Mouse (Mus musculus) stomach, embryonic 16.5 days (tissue): ENCODE results near the gene Tmem245. TPM values are rescaled to one million over a fixed set of nuclear protein-coding genes. Genes with fewer than 3 reads are reported as not detected.
"Not testable (repeated sequence)": the region's sequence is repeated elsewhere in the genome, so short reads cannot be mapped to it uniquely, and the experiment has no call there.

Experiments used
- ATAC-seq: fragments of 200-750 bp; cut with Nextera tagmentation; 2 replicates; pipeline ENCODE4 v1.8.0; 2017; ENCODE audit warnings: moderate number of reproducible peaks, moderate TSS enrichment; ENCODE audit not compliant: insufficient read depth, low FRiP score
- H3K27ac ChIP-seq: fragments of 300-500 bp; sonication (generic); 2 replicates; pipeline ENCODE4 v1.5.1; 2014; ENCODE audit warnings: low read length
- H3K27me3 ChIP-seq: fragments of 300-500 bp; sonication (generic); 2 replicates; pipeline ENCODE4 v1.6.1; 2014; ENCODE audit warnings: low read length, control low read depth, mixed read lengths; ENCODE audit not compliant: control insufficient read depth, insufficient read depth
- H3K36me3 ChIP-seq: fragments of 300-500 bp; sonication (generic); 2 replicates; pipeline ENCODE4 v1.6.1; 2014; ENCODE audit warnings: low read length; ENCODE audit not compliant: control insufficient read depth, insufficient read depth
- H3K4me1 ChIP-seq: fragments of 300-500 bp; sonication (generic); 2 replicates; pipeline ENCODE4 v1.6.1; 2014; ENCODE audit warnings: low read length, control low read depth, mixed read lengths; ENCODE audit not compliant: control insufficient read depth, insufficient read depth
- H3K4me2 ChIP-seq: fragments of 300-500 bp; sonication (generic); 2 replicates; pipeline ENCODE4 v1.6.1; 2014; ENCODE audit warnings: low read depth, low read length, mixed read lengths
- H3K4me3 ChIP-seq: fragments of 300-500 bp; sonication (generic); replicated peaks from 2 replicates; pipeline ENCODE4 v1.5.1; 2014; ENCODE audit warnings: mild to moderate bottlenecking, low read length
- H3K9ac ChIP-seq: fragments of 300-500 bp; sonication (generic); 2 replicates; pipeline ENCODE4 v1.6.1; 2014; ENCODE audit warnings: low read length
- H3K9me3 ChIP-seq: fragments of 300-500 bp; sonication (generic); replicated peaks from 2 replicates; pipeline ENCODE4 v1.6.1; 2016; ENCODE audit warnings: low read length, control low read depth; ENCODE audit not compliant: control insufficient read depth
- WGBS: fragments of 180-500 bp; shearing (Covaris S2); extraction: QIAGEN DNeasy Blood & Tissue Kit; methylation state at CpG from one replicate; pipeline ENCODE4 v1.1.7; 2014; 5-methylcytosine and 5-hydroxymethylcytosine counted together
- polyA plus RNA-seq: library from polyadenylated mRNA; unstranded; fragments of >200 nt; fragmentation: Nextera tagmentation; extraction: Ambion mirVana; gene quantifications from 2 replicates; pipeline ENCODE4 v1.2.1, GENCODE M21; 2015

Tmem245 gene
- polyA plus RNA-seq, 1 experiment from 2014 or later, result 5.8 TPM

- H3K4me2 ChIP-seq, result no peak overlapping the region
- no peaks in the 10 kb centered on the region for H3K27me3 ChIP-seq
- no peaks in the 10 kb centered on the region for H3K4me1 ChIP-seq
- no peak for ATAC-seq
- no peak overlapping the region for H3K4me3 ChIP-seq
- peaks cover 5% of the 10 kb centered on the region; the same call in 1 of the 2 replicates for H3K36me3 ChIP-seq
- no peaks in the 10 kb centered on the region for H3K9me3 ChIP-seq
- 92% methylated on average over 3 of the region's 3 CpGs for WGBS
- no peak overlapping the region for H3K9ac ChIP-seq
- H3K27ac ChIP-seq, result no peak overlapping the region
Measured at GRCm38 (mm10) chr4:56894196-56894595, 53.0 kb downstream of the Tmem245 start.

- Histone ChIP-seq H3K4me1 (no peaks in the 10 kb centered on the region), H3K4me2 (no peak overlapping the region), H3K27me3 (no peaks in the 10 kb centered on the region), H3K9me3 (no peaks in the 10 kb centered on the region), H3K4me3 (no peak overlapping the region), H3K27ac (no peak overlapping the region), H3K9ac (no peak overlapping the region), H3K36me3 (no peaks in the 10 kb centered on the region; the same call in 1 of the 2 replicates)
- no peak for ATAC-seq
- WGBS, result 81% methylated on average over 6 of the region's 6 CpGs
Measured at GRCm38 (mm10) chr4:56892501-56893115, 54.6 kb downstream of the Tmem245 start.

GRCm38 (mm10) chr4:56888483-56888882 lies 58.8 kb downstream of the Tmem245 start:
- WGBS, result 77% methylated on average over 5 of the region's 5 CpGs
- Histone ChIP-seq H3K36me3 (no peaks in the 10 kb centered on the region), H3K9me3 (no peaks in the 10 kb centered on the region), H3K9ac (no peak overlapping the region), H3K27me3 (no peaks in the 10 kb centered on the region), H3K4me3 (no peak overlapping the region), H3K4me1 (no peaks in the 10 kb centered on the region), H3K4me2 (no peak overlapping the region), H3K27ac (no peak overlapping the region)
- ATAC-seq, result no peak

DNA sequence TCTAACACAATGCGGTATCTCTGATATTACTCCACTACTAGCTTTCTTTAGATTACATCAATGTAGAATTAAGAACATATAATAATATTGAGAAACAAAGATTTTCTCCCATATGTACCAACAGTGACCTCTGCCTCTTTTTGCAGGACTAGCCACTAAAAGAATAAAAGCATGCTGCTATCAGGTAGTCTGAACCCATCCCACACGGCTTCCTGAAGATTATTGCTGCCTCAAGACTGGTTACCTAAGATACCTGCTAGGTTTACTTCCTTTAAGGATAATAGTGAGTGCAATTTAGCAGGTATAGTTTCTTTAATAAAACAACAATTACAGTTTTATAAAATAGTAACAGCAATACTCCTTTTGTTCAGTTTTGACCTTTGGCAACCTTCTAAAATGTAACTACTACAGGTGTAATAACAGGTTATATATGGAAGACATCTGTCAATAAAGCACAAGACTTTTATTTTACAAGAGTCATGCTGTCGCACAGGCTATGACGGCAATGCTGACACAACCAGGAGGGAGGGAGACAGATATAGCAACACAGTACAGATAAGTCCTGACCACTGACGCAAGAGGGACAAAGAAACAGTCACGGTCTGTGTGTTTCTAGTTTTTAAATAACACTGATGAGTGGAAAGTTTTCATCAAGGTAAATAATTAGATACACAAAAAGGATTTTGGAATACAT lies 60.8 kb downstream of the Tmem245 start:
- 84% methylated on average over 6 of the region's 6 CpGs for WGBS
- Histone ChIP-seq H3K9ac (no peak overlapping the region), H3K27me3 (no peaks in the 10 kb centered on the region), H3K4me3 (no peak overlapping the region), H3K36me3 (0 out of 2 replicates have a peak, but pooled peaks cover 3% of the 10 kb centered on the region), H3K4me1 (no peaks in the 10 kb centered on the region), H3K27ac (no peak overlapping the region), H3K9me3 (no peaks in the 10 kb centered on the region), H3K4me2 (no peak overlapping the region)
- ATAC-seq, result no peak

GRCm38 (mm10) chr4:56880036-56880703 lies 67.1 kb downstream of the Tmem245 start:
- Histone ChIP-seq H3K4me3 (no peak overlapping the region), H3K36me3 (peaks cover 9% of the 10 kb centered on the region), H3K4me1 (no peaks in the 10 kb centered on the region), H3K9me3 (no peaks in the 10 kb centered on the region), H3K27me3 (no peaks in the 10 kb centered on the region), H3K4me2 (no peak overlapping the region), H3K27ac (no peak overlapping the region), H3K9ac (no peak overlapping the region)
- WGBS, result 83% methylated on average over 11 of the region's 11 CpGs
- ATAC-seq, result no peak

DNA sequence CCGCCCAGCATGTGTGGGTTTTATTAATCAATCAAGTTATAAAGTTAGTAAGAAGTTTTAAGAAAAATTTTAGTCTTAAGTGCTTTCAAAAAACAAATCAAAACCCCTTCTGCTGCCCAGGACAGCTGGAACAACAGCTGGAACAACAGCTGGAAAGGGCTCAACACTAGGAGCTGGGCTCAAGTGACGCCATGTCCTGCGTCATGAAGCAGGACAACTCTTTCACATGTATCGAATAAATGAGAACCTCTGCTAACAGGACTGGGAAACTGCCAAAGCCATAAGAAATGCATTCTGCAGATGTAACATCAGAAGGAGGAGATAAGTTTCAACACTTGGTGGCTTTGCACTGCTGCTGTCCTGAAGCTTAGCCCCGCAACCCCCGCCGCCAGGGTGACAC lies 68.3 kb downstream of the Tmem245 start:
- H3K4me3 ChIP-seq, result no peak overlapping the region
- no peak overlapping the region for H3K27ac ChIP-seq
- no peaks in the 10 kb centered on the region for H3K9me3 ChIP-seq
- no peaks in the 10 kb centered on the region for H3K4me1 ChIP-seq
- H3K9ac ChIP-seq, result no peak overlapping the region
- no peak for ATAC-seq
- H3K36me3 ChIP-seq, result peaks cover 18% of the 10 kb centered on the region
- H3K4me2 ChIP-seq, result no peak overlapping the region
- WGBS, result 88% methylated on average over 7 of the region's 7 CpGs
- no peaks in the 10 kb centered on the region for H3K27me3 ChIP-seq

DNA sequence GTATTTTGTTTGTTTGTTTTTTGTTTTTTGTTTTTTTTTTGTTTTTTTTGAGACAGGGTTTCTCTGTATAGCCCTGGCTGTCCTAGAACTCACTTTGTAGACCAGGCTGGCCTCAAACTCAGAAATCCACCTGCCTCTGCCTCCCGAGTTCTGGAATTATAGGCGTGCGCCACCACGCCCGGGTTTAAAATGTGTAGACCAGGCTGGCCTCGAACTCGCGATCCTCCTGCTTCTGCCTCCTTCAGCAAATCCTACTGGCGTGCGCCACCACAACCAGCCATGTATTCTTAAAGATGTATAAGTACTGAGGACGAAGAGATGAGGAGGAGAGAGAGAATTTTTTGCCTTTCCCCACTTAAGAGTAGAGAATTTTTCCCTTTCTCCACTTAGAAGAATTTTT lies 76.7 kb downstream of the Tmem245 start:
- not testable (repeated sequence) for H3K27ac ChIP-seq, H3K4me3 ChIP-seq, H3K27me3 ChIP-seq, ATAC-seq, H3K9ac ChIP-seq, H3K4me1 ChIP-seq, H3K9me3 ChIP-seq, H3K4me2 ChIP-seq
- WGBS, result 98% methylated on average over 11 of the region's 11 CpGs
- H3K36me3 ChIP-seq, result peaks cover 17% of the 10 kb centered on the region

GRCm38 (mm10) chr4:56867761-56868160 lies 79.5 kb downstream of the Tmem245 start:
- Histone ChIP-seq H3K4me3 (no peak overlapping the region), H3K9ac (no peak overlapping the region), H3K4me2 (no peak overlapping the region), H3K27ac (no peak overlapping the region), H3K27me3 (no peaks in the 10 kb centered on the region), H3K9me3 (0 out of 2 replicates have a peak, but pooled peaks cover 4% of the 10 kb centered on the region), H3K36me3 (peaks cover 8% of the 10 kb centered on the region; the same call in 1 of the 2 replicates), H3K4me1 (peaks cover 9% of the 10 kb centered on the region)
- 82% methylated on average over 5 of the region's 5 CpGs for WGBS
- no peak for ATAC-seq

GRCm38 (mm10) chr4:56865971-56866370 lies 81.3 kb downstream of the Tmem245 start:
- Histone ChIP-seq H3K9ac (no peak overlapping the region), H3K4me2 (no peak overlapping the region), H3K27ac (no peak overlapping the region), H3K9me3 (0 out of 2 replicates have a peak, but pooled peaks cover 1% of the 10 kb centered on the region), H3K4me1 (peaks cover 9% of the 10 kb centered on the region), H3K36me3 (0 out of 2 replicates have a peak, but pooled peaks cover under 1% of the 10 kb centered on the region), H3K27me3 (no peaks in the 10 kb centered on the region), H3K4me3 (no peak overlapping the region)
- WGBS, result 52% methylated on average over 4 of the region's 4 CpGs
- ATAC-seq, result no peak
